Mouse (Mus musculus) kidney, adult 2 months (tissue): ENCODE measurements around the gene Helz.

ENCODE experiments used
- CTCF ChIP-seq: fragments of 200-500 bp; conservative IDR thresholded peaks from 2 replicates; pipeline ENCODE4 v1.5.1; 2011; ENCODE audit warnings: low read depth, mild to moderate bottlenecking, control low read depth, low read length, moderate library complexity, mixed read lengths; ENCODE audit not compliant: insufficient read depth, insufficient read length
- POLR2A ChIP-seq: fragments of 200-500 bp; IDR thresholded peaks from one replicate; pipeline ENCODE4 v1.6.1; 2011; ENCODE audit warnings: low read depth, low read length, control low read depth

- TF ChIP-seq CTCF, result no peak
- TF ChIP-seq POLR2A, result no peak
Observed at GRCm38 (mm10) chr11:107571318-107571717, 23.6 kb downstream of the Helz start.
